Mouse (Mus musculus): Measurements from ENCODE around the gene Zfp668.

DNA sequence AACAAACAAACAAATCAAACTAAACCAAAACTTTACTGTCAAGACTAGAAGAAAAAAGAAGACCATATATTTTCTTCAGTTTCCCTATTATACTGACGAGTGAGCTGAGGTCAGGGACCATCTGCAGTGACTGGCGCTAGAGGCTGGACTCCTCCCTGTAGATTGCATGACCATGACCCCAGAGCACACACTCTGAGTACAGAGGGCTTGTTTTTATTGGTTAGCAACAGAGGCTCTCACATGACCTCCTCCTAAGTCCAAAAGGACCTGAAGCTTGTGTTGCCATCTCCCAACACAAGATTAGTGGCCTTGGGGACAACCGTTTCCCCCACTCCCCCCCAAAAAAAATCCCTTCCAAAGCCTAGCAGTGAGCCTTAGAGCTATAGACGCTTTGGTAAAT, 62.8 kb downstream of the Zfp668 start:
- no peak for TF ChIP-seq GATA1 (IDR thresholded peaks at IDR 0.05; ENCODE audit: borderline replicate concordance, low read length)
- TF ChIP-seq FLI1 (IDR thresholded peaks at IDR 0.05; ENCODE audit: low read length), result no peak
